Mouse (Mus musculus) Patski (cell line): ENCODE measurements around the gene Evx2. TPM values are rescaled to one million over a fixed set of nuclear protein-coding genes. Genes with fewer than 3 reads are reported as not detected.

Experiments
- ATAC-seq: fragments of 100-300 bp; one replicate; pipeline ENCODE4 v1.8.0; 2021
- CTCF ChIA-PET: fragments of 350-600 bp; sonication (Branson Sonifier 250); formaldehyde crosslinking; loops from one replicate; lab custom pipeline; 2022; ENCODE audit warnings: inconsistent platforms; lab: Charles Lee
- POLR2A ChIA-PET: fragments of 350-600 bp; sonication (Branson Sonifier 250); formaldehyde crosslinking; loops from one replicate; lab custom pipeline; 2022; ENCODE audit warnings: antibody characterized with exemption, inconsistent platforms; lab: Charles Lee
- DNase-seq: peaks from one replicate; pipeline ENCODE4 v3.0.0-alpha.2; 2011; ENCODE audit warnings: low read depth, low spot score
- H3K27me3 ChIP-seq: fragments of 371-371 bp; one replicate; pipeline ENCODE4 v1.5.1; 2021
- CTCF ChIP-seq: fragments of 100-300 bp; IDR thresholded peaks from one replicate; pipeline ENCODE4 v1.5.1; 2021
- in situ Hi-C: fragments of 300-500 bp; cut with MboI; formaldehyde crosslinking; loops from 3 replicates; pipeline ENCODE4 v1.11.1; 2018; ENCODE audit warnings: low pct_unique_long_range_greater_than_20kb, mixed read lengths
- polyA plus RNA-seq: library from polyadenylated mRNA; unstranded; gene quantifications from one replicate; pipeline ENCODE4 v1.2.3, GENCODE M21; 2021

Gene Evx2
- polyA plus RNA-seq, 1 experiment from 2014 or later, result not detected

- no peak for DNase-seq
- peaks cover 53% of the 10 kb centered on the region for H3K27me3 ChIP-seq
- in situ Hi-C loops, result loop anchor here (25.0 kb wide), 2 partner anchors 881 to 1106 kb away; partner anchors contain the start of gene Chn1
- ATAC-seq, result no peak
- POLR2A ChIA-PET, result no interaction called here
- CTCF ChIA-PET, result no interaction called here
- no peak for TF ChIP-seq CTCF
Measured at GRCm38 (mm10) chr2:74667842-74668357, 8.5 kb upstream of the Evx2 start, which contains the start of gene Hoxd13. Gene Hoxd13, plus strand, starts transcription at chr2:74668310.

DNA sequence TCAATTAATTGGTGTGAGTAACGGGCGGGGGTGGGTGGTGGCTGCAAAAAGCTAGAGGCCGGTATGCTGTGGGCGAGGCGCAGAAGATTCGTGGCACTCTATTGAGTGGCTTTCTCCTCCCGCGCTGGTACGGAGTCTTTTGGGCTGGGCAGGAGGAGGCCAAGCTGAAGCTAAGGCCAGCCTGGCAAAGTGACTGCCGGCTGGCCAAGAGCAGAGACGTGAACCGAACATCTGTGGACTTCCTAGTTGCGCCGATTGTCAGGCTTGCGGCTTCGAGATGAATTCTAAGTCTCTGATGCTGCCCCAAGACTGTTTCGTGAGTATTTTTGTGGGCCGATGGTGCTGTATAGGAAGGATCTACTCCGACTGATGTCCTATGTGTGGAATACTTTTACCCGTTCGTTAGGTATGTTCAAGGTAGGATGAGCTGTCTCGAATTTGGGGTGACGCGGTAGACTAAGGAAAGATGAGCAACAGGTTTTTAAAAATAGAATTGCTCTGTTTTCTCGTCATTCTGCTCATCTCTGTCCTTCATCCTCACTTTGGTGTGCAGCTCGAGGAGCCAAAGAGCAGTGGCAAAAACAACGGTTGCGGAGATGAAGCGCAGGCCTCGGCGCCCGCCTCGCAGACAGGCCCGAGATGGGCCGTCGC, 8.0 kb upstream of the Evx2 start:
- DNase-seq, result no peak
- in situ Hi-C loops, result loop anchor here (25.0 kb wide), 2 partner anchors 880 to 1105 kb away; partner anchors contain the start of gene Chn1
- ChIA-PET POLR2A (no interaction called here), CTCF (no interaction called here)
- no peak for ATAC-seq
- no peak for TF ChIP-seq CTCF
- peaks cover 59% of the 10 kb centered on the region for H3K27me3 ChIP-seq

DNA sequence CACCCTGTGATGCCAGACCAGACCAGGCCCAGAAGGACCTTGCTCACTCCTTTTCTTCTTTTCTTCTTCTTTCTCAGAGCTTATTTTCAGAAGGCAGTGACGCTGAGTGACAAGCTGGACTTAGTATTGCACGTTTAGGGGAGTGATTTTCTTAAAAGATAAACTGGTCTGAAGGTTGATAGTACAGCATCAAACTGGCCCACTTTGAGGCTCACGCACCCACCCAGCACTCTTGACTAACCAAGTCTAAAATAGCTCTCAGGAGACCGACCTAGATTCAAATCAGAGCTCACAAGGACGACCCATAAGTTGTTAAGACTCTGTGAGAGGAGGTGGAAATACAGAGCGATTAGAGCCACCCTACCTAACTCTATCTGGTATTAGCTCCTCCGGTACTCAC, 7.1 kb upstream of the Evx2 start:
- DNase-seq (no peak), ATAC-seq (no peak)
- H3K27me3 ChIP-seq, result peaks cover 67% of the 10 kb centered on the region
- TF ChIP-seq CTCF, result no peak
- ChIA-PET POLR2A (no interaction called here), CTCF (no interaction called here)
- in situ Hi-C loops, result loop anchor here (25.0 kb wide), 2 partner anchors 879 to 1104 kb away; partner anchors contain the start of gene Chn1

- peak; percentile 87 for TF ChIP-seq CTCF
- DNase-seq, result no peak
- ChIA-PET POLR2A (no interaction called here), CTCF (interaction anchor here (0.6 to 1.4 kb wide), 3 partner anchors 9 to 698 kb away, joined by 3 read pairs; no protein-coding TSS in a partner anchor)
- in situ Hi-C loops, result loop anchor here (5.0 to 25.0 kb wide), 5 partner anchors 366 to 1101 kb away; partner anchors contain the start of gene Chn1
- H3K27me3 ChIP-seq, result peaks cover 71% of the 10 kb centered on the region
- peak; percentile 78 for ATAC-seq
Measured at GRCm38 (mm10) chr2:74663291-74663925, 4.1 kb upstream of the Evx2 start.

DNA sequence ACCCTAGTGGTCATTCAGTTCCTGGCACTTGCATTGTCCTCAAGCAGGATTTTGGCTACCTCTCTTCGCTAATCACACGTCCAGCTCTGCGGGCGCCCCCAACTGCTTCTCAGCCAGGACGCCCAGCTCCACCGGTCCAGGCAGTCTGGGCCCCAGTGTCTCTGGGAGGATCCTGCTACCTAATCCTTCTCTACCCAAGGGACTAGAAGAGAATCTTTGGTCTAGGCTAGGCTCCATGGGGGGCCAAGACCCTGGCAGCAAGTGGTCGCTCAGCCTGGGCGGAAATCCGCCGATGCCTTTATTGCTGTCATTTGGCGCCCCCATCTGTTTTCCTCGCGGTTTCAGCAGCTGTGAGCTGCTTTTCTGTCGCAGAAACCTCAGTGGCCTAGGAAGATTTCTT, 2.3 kb upstream of the Evx2 start:
- CTCF ChIA-PET, result interaction anchor here (0.8 to 1.5 kb wide), 4 partner anchors 361 to 697 kb away, joined by 3 to 4 read pairs (median 4); no protein-coding TSS in a partner anchor
- in situ Hi-C loops, result loop anchor here (5.0 to 25.0 kb wide), 5 partner anchors 364 to 1099 kb away; partner anchors contain the start of gene Chn1
- DNase-seq, result no peak
- POLR2A ChIA-PET, result no interaction called here
- TF ChIP-seq CTCF, result peak; percentile 69
- peaks cover 82% of the 10 kb centered on the region for H3K27me3 ChIP-seq
- no peak for ATAC-seq

- peaks cover 79% of the 10 kb centered on the region for H3K27me3 ChIP-seq
- no peak for ATAC-seq
- in situ Hi-C loops, result loop anchor here (5.0 to 25.0 kb wide), 5 partner anchors 363 to 1098 kb away; partner anchors contain the start of gene Chn1
- no peak for DNase-seq
- ChIA-PET CTCF (interaction anchor here (1.3 to 1.5 kb wide), 3 partner anchors 9 to 696 kb away, joined by 3 to 4 read pairs (median 4); no protein-coding TSS in a partner anchor), POLR2A (no interaction called here)
- no peak for TF ChIP-seq CTCF
Measured at GRCm38 (mm10) chr2:74660421-74661375, 1.3 kb upstream of the Evx2 start.

DNA sequence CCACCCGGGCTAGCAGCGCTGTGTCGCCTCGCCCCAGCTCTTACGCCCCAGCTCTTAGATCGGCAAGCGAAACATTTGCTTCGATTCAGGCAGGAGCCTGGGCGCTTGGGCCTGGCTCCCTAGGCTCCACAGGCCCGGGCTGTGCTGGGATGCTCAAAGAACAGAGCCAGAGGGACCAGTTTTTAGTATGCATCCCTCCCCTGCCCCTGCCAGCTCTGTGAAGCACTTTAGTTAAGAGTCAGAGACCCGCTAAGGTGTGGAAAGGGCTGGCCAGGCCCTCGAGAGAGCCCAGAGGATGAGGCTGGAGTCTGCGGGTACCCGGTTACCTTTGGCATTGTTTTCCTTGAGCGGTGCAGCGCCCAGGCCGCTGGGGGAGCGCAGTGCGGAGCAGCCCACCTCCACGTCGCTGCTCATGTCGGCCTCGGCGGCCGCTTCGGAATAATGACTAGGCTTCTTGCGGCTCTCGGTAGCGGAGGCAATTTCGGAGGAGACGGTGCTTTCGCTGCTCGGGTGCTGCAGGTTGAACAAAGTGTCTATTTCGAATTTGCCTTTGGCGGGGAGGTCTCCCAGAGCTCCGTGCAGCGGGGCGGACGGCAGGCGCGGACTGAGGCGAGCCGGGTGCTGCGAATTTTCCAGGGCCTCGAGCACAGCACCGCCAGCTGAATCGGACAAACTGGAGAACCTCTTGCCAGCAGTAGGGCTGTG, 538 bp downstream of the Evx2 start:
- peaks cover 75% of the 10 kb centered on the region for H3K27me3 ChIP-seq
- in situ Hi-C loops, result loop anchor here (25.0 kb wide), 2 partner anchors 872 to 1097 kb away; partner anchors contain the start of gene Chn1
- DNase-seq (no peak), ATAC-seq (no peak)
- ChIA-PET CTCF (no interaction called here), POLR2A (no interaction called here)
- TF ChIP-seq CTCF, result no peak

- in situ Hi-C loops, result loop anchor here (25.0 kb wide), 2 partner anchors 871 to 1096 kb away; partner anchors contain the start of gene Chn1
- POLR2A ChIA-PET, result no interaction called here
- no peak for DNase-seq
- CTCF ChIA-PET, result no interaction called here
- peaks cover 81% of the 10 kb centered on the region for H3K27me3 ChIP-seq
- ATAC-seq, result no peak
- TF ChIP-seq CTCF, result no peak
Measured at GRCm38 (mm10) chr2:74658024-74658666, 1.2 kb downstream of the Evx2 start.
